Mouse (Mus musculus) lung, embryonic 15.5 days (tissue): ENCODE results near the gene Olfr63. TPM values are rescaled to one million over a fixed set of nuclear protein-coding genes. Genes with fewer than 3 reads are reported as not detected.
"Not testable (repeated sequence)": the region's sequence is repeated elsewhere in the genome, so short reads cannot be mapped to it uniquely, and the experiment has no call there.

Source experiments
- ATAC-seq: fragments of 200-750 bp; cut with Nextera tagmentation; 2 replicates; pipeline ENCODE4 v1.8.0; 2017; ENCODE audit warnings: moderate number of reproducible peaks, borderline replicate concordance; ENCODE audit not compliant: low FRiP score, low TSS enrichment; ENCODE audit errors: extremely low read depth
- H3K27ac ChIP-seq: fragments of 300-500 bp; sonication (generic); 2 replicates; pipeline ENCODE4 v1.5.1; 2015; ENCODE audit warnings: moderate library complexity, mild to moderate bottlenecking, inconsistent platforms
- H3K27me3 ChIP-seq: fragments of 300-500 bp; sonication (generic); 2 replicates; pipeline ENCODE4 v1.6.1; 2015; ENCODE audit warnings: inconsistent platforms
- H3K36me3 ChIP-seq: fragments of 300-500 bp; sonication (generic); 2 replicates; pipeline ENCODE4 v1.6.1; 2015; ENCODE audit warnings: inconsistent platforms
- H3K4me1 ChIP-seq: fragments of 300-500 bp; sonication (generic); 2 replicates; pipeline ENCODE4 v1.6.1; 2015; ENCODE audit warnings: inconsistent platforms
- H3K4me2 ChIP-seq: fragments of 300-500 bp; sonication (generic); 2 replicates; pipeline ENCODE4 v1.6.1; 2015; ENCODE audit warnings: inconsistent platforms, mild to moderate bottlenecking, moderate library complexity
- H3K4me3 ChIP-seq: fragments of 300-500 bp; sonication (generic); 2 replicates; pipeline ENCODE4 v1.5.1; 2015; ENCODE audit warnings: mild to moderate bottlenecking, inconsistent platforms
- H3K9ac ChIP-seq: fragments of 300-500 bp; sonication (generic); 2 replicates; pipeline ENCODE4 v1.6.1; 2015; ENCODE audit warnings: inconsistent platforms
- H3K9me3 ChIP-seq: fragments of 300-500 bp; sonication (generic); 2 replicates; pipeline ENCODE4 v1.6.1; 2016; ENCODE audit warnings: inconsistent platforms
- WGBS: fragments of 180-500 bp; shearing (Covaris S2); methylation state at CpG from one replicate; pipeline ENCODE4 v1.1.7; 2015; 5-methylcytosine and 5-hydroxymethylcytosine counted together
- polyA plus RNA-seq: library from polyadenylated mRNA; unstranded; fragments of >200 nt; fragmentation: Nextera tagmentation; extraction: Ambion mirVana; gene quantifications from 2 replicates; pipeline ENCODE4 v1.2.1, GENCODE M21; 2015

The Olfr63 gene
- not detected in 2 replicates for polyA plus RNA-seq

GRCm38 (mm10) chr17:33264376-33264775 is at the start of gene Olfr63:
Gene Olfr63 (plus strand): TSS chr17:33264676.
- H3K9ac ChIP-seq, result no peak within 1 kb of the TSS
- H3K4me3 ChIP-seq, result no peak within 1 kb of the TSS
- no peaks in the 10 kb centered on the region for H3K27me3 ChIP-seq
- no peaks in the 10 kb centered on the region for H3K4me1 ChIP-seq
- H3K4me2 ChIP-seq, result no peak within 1 kb of the TSS
- no peaks in the 10 kb centered on the region for H3K9me3 ChIP-seq
- WGBS, result 44% methylated on average over 1 of the region's 1 CpGs
- H3K27ac ChIP-seq, result no peak within 1 kb of the TSS
- no peaks in the 10 kb centered on the region for H3K36me3 ChIP-seq
- ATAC-seq, result no peak

- Histone ChIP-seq H3K4me1 (no peaks in the 10 kb centered on the region), H3K4me2 (no peak within 1 kb of the TSS), H3K36me3 (no peaks in the 10 kb centered on the region), H3K27me3 (no peaks in the 10 kb centered on the region), H3K27ac (no peak within 1 kb of the TSS), H3K4me3 (no peak within 1 kb of the TSS), H3K9me3 (no peaks in the 10 kb centered on the region), H3K9ac (no peak within 1 kb of the TSS)
- WGBS, result 77% methylated on average over 2 of the region's 2 CpGs
- ATAC-seq, result no peak
Observed at GRCm38 (mm10) chr17:33221590-33221989, 42.9 kb upstream of the Olfr63 start, which contains the start of gene Olfr1564. Gene Olfr1564 (minus strand): TSS chr17:33221690.

- not testable (repeated sequence) for H3K4me1 ChIP-seq, H3K27me3 ChIP-seq, H3K4me3 ChIP-seq, ATAC-seq, H3K9ac ChIP-seq, H3K27ac ChIP-seq, H3K9me3 ChIP-seq, H3K4me2 ChIP-seq
- WGBS, result 83% methylated on average over 1 of the region's 1 CpGs
- peaks cover 15% of the 10 kb centered on the region for H3K36me3 ChIP-seq
Observed at GRCm38 (mm10) chr17:33236646-33237045, 27.8 kb upstream of the Olfr63 start.

GRCm38 (mm10) chr17:33254530-33255318 is 9.8 kb upstream of the Olfr63 start, which contains the start of gene Zfp955a:
Gene Zfp955a (minus strand): TSS chr17:33255145.
- WGBS, result 8% methylated on average over 1 of the region's 34 CpGs
- H3K4me1 ChIP-seq, result not testable (repeated sequence)

GRCm38 (mm10) chr17:33255319-33255657 is 9.2 kb upstream of the Olfr63 start:
- H3K9me3 ChIP-seq, H3K36me3 ChIP-seq, H3K27me3 ChIP-seq, H3K27ac ChIP-seq, H3K9ac ChIP-seq, H3K4me3 ChIP-seq, H3K4me2 ChIP-seq, ATAC-seq, H3K4me1 ChIP-seq: not testable (repeated sequence)
- WGBS, result no CpG with 5 or more reads among the region's 2 CpGs

More at GRCm38 (mm10) chr17:33254530-33255318, 9.8 kb upstream of the Olfr63 start, which contains the start of gene Zfp955a:
- not testable (repeated sequence) for H3K4me3 ChIP-seq, H3K9me3 ChIP-seq, H3K9ac ChIP-seq, H3K36me3 ChIP-seq, H3K27ac ChIP-seq, H3K27me3 ChIP-seq
- H3K4me2 ChIP-seq, result peak within 1 kb of the TSS; percentile 30
- ATAC-seq, result peak; percentile 98

GRCm38 (mm10) chr17:33268907-33269306 is 4.4 kb downstream of the Olfr63 start:
- Histone ChIP-seq H3K27ac (no peak overlapping the region), H3K4me2 (no peak overlapping the region), H3K27me3 (no peaks in the 10 kb centered on the region), H3K9ac (no peak overlapping the region), H3K4me1 (no peaks in the 10 kb centered on the region), H3K9me3 (no peaks in the 10 kb centered on the region), H3K4me3 (no peak overlapping the region), H3K36me3 (no peaks in the 10 kb centered on the region)
- WGBS, result 84% methylated on average over 9 of the region's 9 CpGs
- ATAC-seq, result no peak

- not testable (repeated sequence) for H3K27me3 ChIP-seq, H3K27ac ChIP-seq, H3K4me1 ChIP-seq, H3K4me3 ChIP-seq, H3K9ac ChIP-seq, H3K9me3 ChIP-seq, H3K36me3 ChIP-seq
- ATAC-seq, result peak; percentile 99
- H3K4me2 ChIP-seq, result peak within 1 kb of the TSS; percentile 20; the same call in 1 of the 2 replicates
- no CpG with 5 or more reads among the region's 25 CpGs for WGBS
Observed at GRCm38 (mm10) chr17:33289039-33289875, 24.8 kb downstream of the Olfr63 start, which contains the start of gene Zfp955b. Gene Zfp955b (plus strand): TSS chr17:33289544.

GRCm38 (mm10) chr17:33289876-33290149 is 25.3 kb downstream of the Olfr63 start:
- no CpG with 5 or more reads among the region's 9 CpGs for WGBS
- peak; percentile 46; the same call in 1 of the 2 replicates for ATAC-seq

More at GRCm38 (mm10) chr17:33289876-33290149, 25.3 kb downstream of the Olfr63 start:
- not testable (repeated sequence) for H3K4me3 ChIP-seq, H3K4me1 ChIP-seq, H3K9me3 ChIP-seq, H3K9ac ChIP-seq, H3K36me3 ChIP-seq, H3K27ac ChIP-seq, H3K27me3 ChIP-seq
- H3K4me2 ChIP-seq, result peak overlapping the region; percentile 20; the same call in 1 of the 2 replicates

Other genes starting within 250 kb of the Olfr63 start
- gene Zfp763, start 231.3 kb upstream of the Olfr63 start, polyA plus RNA-seq, result 13.5 and 13.9 TPM in 2 replicates
- not detected in 2 replicates for gene 4921501E09Rik, start 196.6 kb upstream of the Olfr63 start, polyA plus RNA-seq
- 8.5 and 8.7 TPM in 2 replicates for gene Zfp563, start 175.4 kb upstream of the Olfr63 start, polyA plus RNA-seq
- not detected in 2 replicates for gene Morc2b, start 125.0 kb upstream of the Olfr63 start, polyA plus RNA-seq
- not detected in 2 replicates for gene Olfr55, start 96.2 kb upstream of the Olfr63 start, polyA plus RNA-seq
- gene Olfr239, start 73.4 kb upstream of the Olfr63 start, polyA plus RNA-seq, result not detected in 2 replicates
- gene Olfr1564, start 43.0 kb upstream of the Olfr63 start, polyA plus RNA-seq, result not detected in 2 replicates
- 18.8 and 19.0 TPM in 2 replicates for gene Zfp955a, start 9.5 kb upstream of the Olfr63 start, polyA plus RNA-seq
- 12.7 and 13.3 TPM in 2 replicates for gene Zfp955b, start 24.9 kb downstream of the Olfr63 start, polyA plus RNA-seq
- 9.8 and 11.1 TPM in 2 replicates for gene Zfp81, start 94.2 kb downstream of the Olfr63 start, polyA plus RNA-seq
- 17.8 and 19.6 TPM in 2 replicates for gene Zfp101, start 130.0 kb downstream of the Olfr63 start, polyA plus RNA-seq
- gene Actl9, start 168.2 kb downstream of the Olfr63 start, polyA plus RNA-seq, result not detected in 2 replicates